Mouse (Mus musculus) MEL (cell line): Measurements from ENCODE around the gene Fgfr2. TPM values are rescaled to one million over a fixed set of nuclear protein-coding genes. Genes with fewer than 3 reads are reported as not detected.
A peak's percentile ranks its signal among the peaks of the same experiment; 100 is the strongest.

Source experiments
- DNase-seq: peaks from one replicate; pipeline ENCODE4 v3.0.0; 2011; ENCODE audit warnings: low read depth, low spot score
- H3K27ac ChIP-seq: 2 replicates; pipeline ENCODE4 v1.5.1; 2012; ENCODE audit warnings: low read depth, mild to moderate bottlenecking, control low read depth, low read length, moderate library complexity; ENCODE audit not compliant: control insufficient read depth
- H3K27me3 ChIP-seq, 2 experiments: fragments of 150-350 bp in 1 of 2; sonication (generic) in 1 of 2; 2 replicates each; pipeline ENCODE4 v1.6.1; 2012; ENCODE audit warnings: low read length in 2 of 2, mild to moderate bottlenecking in 2 of 2, improper control_type of control experiment in 1 of 2, moderate library complexity in 1 of 2; ENCODE audit not compliant: insufficient read depth in 2 of 2, control insufficient read depth in 1 of 2
- H3K36me3 ChIP-seq, 2 experiments: 2 replicates each; pipeline ENCODE4 v1.6.1; 2012 to 2014; ENCODE audit warnings: low read length in 2 of 2, improper control_type of control experiment in 1 of 2, inconsistent platforms in 1 of 2, mild to moderate bottlenecking in 1 of 2; ENCODE audit not compliant: insufficient read depth in 2 of 2, control insufficient read depth in 1 of 2
- H3K4me1 ChIP-seq, 2 experiments: fragments of 150-350 bp in 1 of 2; sonication (generic) in 1 of 2; 2 replicates each; pipeline ENCODE4 v1.6.1; 2012; ENCODE audit warnings: low read length in 2 of 2, improper control_type of control experiment in 1 of 2, mild to moderate bottlenecking in 1 of 2; ENCODE audit not compliant: insufficient read depth in 2 of 2, control insufficient read depth in 1 of 2
- H3K4me3 ChIP-seq, 2 experiments: fragments of 150-350 bp in 1 of 2; sonication (generic) in 1 of 2; 2 replicates each; pipeline ENCODE4 v1.5.1; 2012; ENCODE audit warnings: low read depth in 2 of 2, low read length in 2 of 2, mild to moderate bottlenecking in 2 of 2, moderate library complexity in 2 of 2, control low read depth in 1 of 2, improper control_type of control experiment in 1 of 2; ENCODE audit not compliant: control insufficient read depth in 1 of 2, insufficient read depth in 1 of 2
- H3K79me2 ChIP-seq: 2 replicates; pipeline ENCODE4 v1.6.1; 2012; ENCODE audit warnings: mild to moderate bottlenecking, low read length, moderate library complexity; ENCODE audit not compliant: control insufficient read depth, poor library complexity, insufficient read depth
- H3K9ac ChIP-seq: 2 replicates; pipeline ENCODE4 v1.6.1; 2012; ENCODE audit warnings: low read depth, mild to moderate bottlenecking, control low read depth, low read length, moderate library complexity; ENCODE audit not compliant: control insufficient read depth, poor library complexity, severe bottlenecking
- H3K9me3 ChIP-seq: fragments of 150-350 bp; sonication (generic); replicated peaks from 2 replicates; pipeline ENCODE4 v1.6.1; 2012; ENCODE audit warnings: mild to moderate bottlenecking, low read length, improper control_type of control experiment, moderate library complexity; ENCODE audit not compliant: insufficient read depth
- BHLHE40 ChIP-seq: IDR thresholded peaks from 2 replicates; pipeline ENCODE4 v1.6.1; 2012; ENCODE audit warnings: low read depth, mild to moderate bottlenecking, inconsistent platforms, low read length, improper control_type of control experiment, borderline replicate concordance
- CHD1 ChIP-seq: IDR thresholded peaks from 2 replicates; pipeline ENCODE4 v1.6.1; 2012; ENCODE audit warnings: low read depth, mild to moderate bottlenecking, inconsistent platforms, low read length, improper control_type of control experiment
- CTCF ChIP-seq, 3 experiments: IDR thresholded peaks in 2 of 3; conservative IDR thresholded peaks in 1 of 3; 2 replicates each; pipeline ENCODE4 v1.5.1; 2011 to 2012; ENCODE audit warnings: low read length in 3 of 3, low read depth in 2 of 3, mild to moderate bottlenecking in 2 of 3, improper control_type of control experiment in 1 of 3, inconsistent platforms in 1 of 3, mixed read lengths in 1 of 3, moderate library complexity in 1 of 3; ENCODE audit not compliant: control insufficient read depth in 1 of 3, insufficient read depth in 1 of 3, poor library complexity in 1 of 3, severe bottlenecking in 1 of 3
- MXI1 ChIP-seq: IDR thresholded peaks from 2 replicates; pipeline ENCODE4 v1.6.1; 2011; ENCODE audit warnings: mild to moderate bottlenecking, low read depth, low read length, improper control_type of control experiment
- POLR2A ChIP-seq, 2 experiments: IDR thresholded peaks; 2 replicates each; pipeline ENCODE4 v1.6.1; 2011 to 2012; ENCODE audit warnings: low read length in 2 of 2, mild to moderate bottlenecking in 2 of 2, control low read depth in 1 of 2, improper control_type of control experiment in 1 of 2, low read depth in 1 of 2, moderate library complexity in 1 of 2; ENCODE audit not compliant: control insufficient read depth in 1 of 2, insufficient read depth in 1 of 2, poor library complexity in 1 of 2
- POLR2AphosphoS5 ChIP-seq: IDR thresholded peaks from 2 replicates; pipeline ENCODE4 v1.6.1; 2012; ENCODE audit warnings: low read depth, borderline replicate concordance, mild to moderate bottlenecking, inconsistent platforms, low read length, moderate library complexity, mixed read lengths
- SMC3 ChIP-seq: IDR thresholded peaks from 2 replicates; pipeline ENCODE4 v1.6.1; 2011; ENCODE audit warnings: low read depth, low read length, improper control_type of control experiment
- TAL1 ChIP-seq: IDR thresholded peaks from 2 replicates; pipeline ENCODE4 v1.6.1; 2012; ENCODE audit warnings: mild to moderate bottlenecking, inconsistent platforms, low read length, moderate library complexity, mixed read lengths
- polyA plus RNA-seq, 2 experiments: library from polyadenylated mRNA; stranded (reverse) in 1 of 2; unstranded in 1 of 2; fragments of >175 nt in 1 of 2; fragments of >200 nt in 1 of 2; gene quantifications; 2 replicates each; pipeline versions ENCODE4 v1.2.1 to v1.2.4; 2012; ENCODE audit warnings: low replicate concordance in 2 of 2, low read depth in 1 of 2; ENCODE audit not compliant: insufficient read length in 2 of 2, insufficient read depth in 1 of 2, missing spikeins in 1 of 2
- total RNA-seq: library from RNA; depleted of rRNA; stranded (reverse); fragments of 300-350 nt; gene quantifications from 2 replicates; pipeline ENCODE4 v1.2.3, GENCODE M21; 2012

Gene Fgfr2
- total and polyA plus RNA-seq, 3 experiments = not detected

- Histone ChIP-seq H3K4me3 (no peak overlapping the region), H3K36me3 (no peaks in the 10 kb centered on the region), H3K27ac (no peak overlapping the region), H3K27me3 (no peaks in the 10 kb centered on the region), H3K9ac (no peak overlapping the region), H3K79me2 (no peaks in the 10 kb centered on the region), H3K9me3 (no peaks in the 10 kb centered on the region), H3K4me1 (no peaks in the 10 kb centered on the region)
- TF ChIP-seq TAL1 = no peak
- TF ChIP-seq MXI1 = no peak
- TF ChIP-seq POLR2AphosphoS5 = no peak
- no peak for DNase-seq
Measured at GRCm38 (mm10) chr7:131776191-131776752, 1346.9 kb downstream of the Fgfr2 start.

- no peaks in the 10 kb centered on the region for H3K9me3 ChIP-seq
- no peaks in the 10 kb centered on the region for H3K79me2 ChIP-seq
- TF ChIP-seq POLR2A (IDR thresholded peaks at IDR 0.05; ENCODE audit: control insufficient read depth in 1 of 2, insufficient read depth in 1 of 2, low read depth in 1 of 2, low read length in 2 of 2, poor library complexity in 1 of 2) = no peak
- no peak for TF ChIP-seq BHLHE40
- TF ChIP-seq SMC3 = 0 out of 2 replicates have a peak, but pooled peaks have one; percentile 10
- peak; percentile 31 to 53 (median 38); a peak in 5 of 6 replicates for TF ChIP-seq CTCF (IDR thresholded peaks at IDR 0.05 in 2 of 3, conservative IDR thresholded peaks at IDR 0.05 in 1 of 3; ENCODE audit: control insufficient read depth in 1 of 3, insufficient read depth in 1 of 3, low read depth in 2 of 3, low read length in 3 of 3, poor library complexity in 1 of 3, severe bottlenecking in 1 of 3)
Measured at GRCm38 (mm10) chr7:131757922-131758321, 1365.2 kb downstream of the Fgfr2 start.

GRCm38 (mm10) chr7:131747152-131748010 is 1375.8 kb downstream of the Fgfr2 start:
- no peak for TF ChIP-seq CHD1
- no peak overlapping the region for H3K4me3 ChIP-seq
- H3K9me3 ChIP-seq = no peaks in the 10 kb centered on the region
- H3K79me2 ChIP-seq = no peaks in the 10 kb centered on the region
- no peak overlapping the region for H3K27ac ChIP-seq
- H3K4me1 ChIP-seq = no peaks in the 10 kb centered on the region
- H3K27me3 ChIP-seq = no peaks in the 10 kb centered on the region
- H3K9ac ChIP-seq = no peak overlapping the region
- DNase-seq = no peak
- H3K36me3 ChIP-seq = no peaks in the 10 kb centered on the region

More at GRCm38 (mm10) chr7:131757922-131758321, 1365.2 kb downstream of the Fgfr2 start:
- Histone ChIP-seq H3K4me3 (no peak overlapping the region), H3K4me1 (no peaks in the 10 kb centered on the region), H3K36me3 (no peaks in the 10 kb centered on the region), H3K9ac (no peak overlapping the region), H3K27ac (no peak overlapping the region), H3K27me3 (no peaks in the 10 kb centered on the region)
- peak; percentile 15 for DNase-seq
